Mouse (Mus musculus): ENCODE results near the gene Tns2. TPM values are rescaled to one million over a fixed set of nuclear protein-coding genes. Genes with fewer than 3 reads are reported as not detected.

Gene Tns2
- polyA plus RNA-seq, 1 experiment, result 26.7 TPM

DNA sequence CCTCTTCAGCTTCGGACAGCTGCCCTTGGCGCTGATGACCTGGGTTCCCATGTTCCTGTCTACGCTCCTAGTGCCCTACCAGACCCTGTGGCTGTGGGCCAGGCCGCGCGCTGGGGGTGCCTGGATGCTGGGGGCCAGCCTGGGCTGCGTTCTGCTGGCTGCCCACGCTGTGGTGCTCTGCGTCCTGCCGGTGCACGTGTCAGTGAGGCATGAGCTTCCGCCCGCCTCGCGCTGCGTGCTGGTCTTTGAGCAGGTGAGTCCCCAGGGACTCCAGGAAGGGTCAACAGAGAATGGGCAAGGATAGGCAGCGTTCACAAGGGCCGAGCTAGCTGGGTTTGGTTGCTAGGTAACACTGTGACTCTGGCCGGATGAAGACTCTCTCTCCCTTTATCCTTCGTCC lies 56.6 kb downstream of the Tns2 start:
- H3K27ac ChIP-seq (ENCODE audit: control insufficient read depth, insufficient read depth, low read depth, low read length, poor library complexity), result no peak overlapping the region
- no peak overlapping the region for H3K4me3 ChIP-seq (replicated peaks; ENCODE audit: control insufficient read depth, low read depth, low read length)
- WGBS, result 89% methylated on average over 20 of the region's 20 CpGs
- no peak for TF ChIP-seq POLR2A (IDR thresholded peaks at IDR 0.05; ENCODE audit: borderline replicate concordance, control insufficient read depth, low read depth, low read length)
- TF ChIP-seq CTCF (IDR thresholded peaks at IDR 0.05; ENCODE audit: control insufficient read depth, insufficient read depth, low read length), result no peak
- H3K4me1 ChIP-seq (ENCODE audit: control insufficient read depth, insufficient read depth, low read length), result no peaks in the 10 kb centered on the region; the same call in none of the 2 replicates

DNA sequence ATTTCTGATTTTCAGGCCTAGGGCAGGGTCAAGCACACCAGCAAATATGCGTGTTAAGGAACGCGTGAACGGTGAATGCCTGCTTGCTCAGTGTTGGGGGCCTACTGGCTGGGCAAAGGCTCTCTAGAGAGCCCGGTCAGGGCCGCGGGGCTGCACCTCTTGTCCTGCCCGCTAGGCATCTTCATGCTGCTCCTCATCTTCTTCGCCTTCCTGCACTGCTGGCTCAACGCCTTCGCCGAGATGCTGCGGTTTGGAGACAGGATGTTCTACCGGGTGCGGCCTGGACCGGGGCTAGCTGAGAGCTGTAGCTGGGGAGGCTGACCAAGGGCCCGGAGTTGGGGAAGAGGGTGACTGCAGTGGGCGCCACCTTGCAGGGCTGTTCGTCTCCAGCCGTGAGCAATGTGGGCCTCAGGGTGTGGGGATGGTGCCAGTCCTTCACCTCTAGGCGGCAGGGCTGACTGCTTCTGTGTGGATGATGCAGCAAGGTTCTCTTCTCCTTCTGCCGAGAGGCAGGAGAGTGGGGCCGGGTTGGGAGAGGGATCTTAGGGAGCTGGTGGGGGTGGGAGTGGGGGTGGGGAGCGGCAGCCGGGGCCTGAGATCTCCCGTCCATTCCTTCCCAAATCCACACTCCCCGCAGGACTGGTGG lies 60.3 kb downstream of the Tns2 start:
- TF ChIP-seq CTCF (IDR thresholded peaks at IDR 0.05; ENCODE audit: control insufficient read depth, insufficient read depth, low read length) (no peak), POLR2A (IDR thresholded peaks at IDR 0.05; ENCODE audit: borderline replicate concordance, control insufficient read depth, low read depth, low read length) (no peak)
- Histone ChIP-seq H3K4me1 (ENCODE audit: control insufficient read depth, insufficient read depth, low read length) (peaks cover 2% of the 10 kb centered on the region), H3K4me3 (replicated peaks; ENCODE audit: control insufficient read depth, low read depth, low read length) (no peak overlapping the region), H3K27ac (ENCODE audit: control insufficient read depth, insufficient read depth, low read depth, low read length, poor library complexity) (no peak overlapping the region)
- 69% methylated on average over 26 of the region's 27 CpGs for WGBS

DNA sequence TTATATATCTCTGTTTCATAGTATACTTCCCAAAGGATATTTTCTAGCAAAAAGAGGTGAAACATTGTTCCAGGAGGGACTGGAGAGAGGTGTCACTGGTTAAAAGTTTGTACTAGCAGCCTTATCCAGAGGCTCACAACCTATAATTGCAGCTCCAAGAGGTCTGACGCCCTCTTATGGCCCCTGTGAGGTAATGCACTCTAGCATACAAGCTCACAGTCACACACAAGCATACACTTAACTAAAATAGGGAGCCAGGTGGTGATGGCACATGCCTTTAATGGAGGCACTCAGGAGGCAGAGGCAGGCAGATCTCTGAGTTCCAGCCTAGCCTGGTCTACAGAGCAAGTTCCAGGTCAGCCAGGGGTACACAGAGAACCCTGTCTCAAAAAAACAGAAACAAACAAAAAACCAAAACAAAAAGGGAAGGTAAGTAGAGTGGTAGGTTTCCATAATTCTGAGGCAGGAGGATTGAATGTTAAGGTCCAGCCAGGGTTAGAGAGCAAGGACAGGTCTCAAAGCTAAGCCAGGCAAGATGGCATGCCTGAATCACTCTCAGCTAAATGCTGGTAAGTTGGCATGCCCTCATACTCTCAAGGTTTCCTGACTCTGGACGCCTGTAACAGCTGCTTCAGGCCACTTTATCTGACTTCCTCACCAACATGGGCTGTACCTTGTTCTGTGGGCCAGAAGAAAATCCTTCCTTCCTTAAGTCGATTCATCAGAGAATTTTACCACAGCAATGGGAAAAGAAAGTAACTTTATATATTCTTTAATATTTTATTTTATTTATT lies 63.9 kb downstream of the Tns2 start:
- Histone ChIP-seq H3K27ac (ENCODE audit: control insufficient read depth, insufficient read depth, low read depth, low read length, poor library complexity) (no peak overlapping the region), H3K4me1 (ENCODE audit: control insufficient read depth, insufficient read depth, low read length) (peaks cover 2% of the 10 kb centered on the region), H3K4me3 (replicated peaks; ENCODE audit: control insufficient read depth, low read depth, low read length) (no peak overlapping the region)
- WGBS, result 15% methylated on average over 3 of the region's 3 CpGs
- TF ChIP-seq POLR2A (IDR thresholded peaks at IDR 0.05; ENCODE audit: borderline replicate concordance, control insufficient read depth, low read depth, low read length) (no peak), CTCF (IDR thresholded peaks at IDR 0.05; ENCODE audit: control insufficient read depth, insufficient read depth, low read length) (no peak)

DNA sequence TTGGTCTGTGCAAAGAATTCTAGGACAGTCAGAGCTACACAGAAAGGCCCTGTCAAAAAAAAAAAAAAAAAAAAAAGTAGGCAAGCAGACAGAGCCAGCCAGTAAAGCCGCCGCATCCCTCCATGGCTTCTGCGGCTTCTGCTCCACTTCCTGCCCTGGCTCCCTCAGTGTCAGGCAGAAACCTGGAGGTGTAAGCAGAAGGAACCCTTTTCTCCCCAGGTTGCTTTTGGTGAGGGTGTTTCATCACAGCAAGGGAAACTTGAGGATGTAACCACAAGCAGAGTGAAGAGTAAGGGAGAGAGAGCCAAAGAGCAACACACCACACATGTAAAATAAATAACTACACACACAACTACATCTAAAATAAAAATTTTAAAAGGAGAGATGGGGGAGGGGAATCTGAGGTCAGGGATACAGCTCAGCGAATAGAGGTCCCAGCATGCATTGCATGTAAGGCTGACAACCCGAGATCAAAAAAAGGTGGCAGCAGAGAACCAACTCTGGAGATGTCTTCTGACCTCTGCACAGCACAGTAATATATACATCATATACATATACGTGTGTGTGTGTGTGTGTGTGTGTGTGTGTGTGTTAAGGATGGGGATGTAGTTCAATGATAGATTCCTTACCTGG lies 65.4 kb downstream of the Tns2 start:
- H3K27ac ChIP-seq (ENCODE audit: control insufficient read depth, insufficient read depth, low read depth, low read length, poor library complexity), result no peak overlapping the region
- WGBS, result 4% methylated on average over 6 of the region's 6 CpGs
- TF ChIP-seq POLR2A (IDR thresholded peaks at IDR 0.05; ENCODE audit: borderline replicate concordance, control insufficient read depth, low read depth, low read length) (no peak), CTCF (IDR thresholded peaks at IDR 0.05; ENCODE audit: control insufficient read depth, insufficient read depth, low read length) (no peak)

More for the DNA sequence above, 65.4 kb downstream of the Tns2 start:
- Histone ChIP-seq H3K4me3 (replicated peaks; ENCODE audit: control insufficient read depth, low read depth, low read length) (no peak overlapping the region), H3K4me1 (ENCODE audit: control insufficient read depth, insufficient read depth, low read length) (peaks cover 2% of the 10 kb centered on the region; the same call in 1 of the 2 replicates)

Other genes with a start within 250 kb of the Tns2 start
- gene Krt1, start 249.6 kb upstream of the Tns2 start, polyA plus RNA-seq (2011; ENCODE audit: insufficient read depth, insufficient read length, low replicate concordance, missing spikeins), result not detected in 2 replicates
- not detected in 2 replicates for gene Krt77, start 230.7 kb upstream of the Tns2 start, polyA plus RNA-seq (2011; ENCODE audit: insufficient read depth, insufficient read length, low replicate concordance, missing spikeins)
- gene Krt76, start 207.5 kb upstream of the Tns2 start, polyA plus RNA-seq (2011; ENCODE audit: insufficient read depth, insufficient read length, low replicate concordance, missing spikeins), result not detected in 2 replicates
- gene Krt4, start 175.7 kb upstream of the Tns2 start, polyA plus RNA-seq (2011; ENCODE audit: insufficient read depth, insufficient read length, low replicate concordance, missing spikeins), result not detected in 2 replicates
- gene Krt79, start 160.1 kb upstream of the Tns2 start, polyA plus RNA-seq (2011; ENCODE audit: insufficient read depth, insufficient read length, low replicate concordance, missing spikeins), result not detected in 2 replicates
- gene Krt78, start 146.1 kb upstream of the Tns2 start, polyA plus RNA-seq (2011; ENCODE audit: insufficient read depth, insufficient read length, low replicate concordance, missing spikeins), result not detected in 2 replicates
- 1.0 TPM in 1 of 2 replicates, not detected in the other for gene Krt8, start 95.9 kb upstream of the Tns2 start, polyA plus RNA-seq (2011; ENCODE audit: insufficient read depth, insufficient read length, low replicate concordance, missing spikeins)
- 2.0 and 5.6 TPM in 2 replicates for gene Krt18, start 72.2 kb upstream of the Tns2 start, polyA plus RNA-seq (2011; ENCODE audit: insufficient read depth, insufficient read length, low replicate concordance, missing spikeins)
- 83.0 and 122 TPM in 2 replicates for gene Eif4b, start 26.6 kb upstream of the Tns2 start, polyA plus RNA-seq (2011; ENCODE audit: insufficient read depth, insufficient read length, low replicate concordance, missing spikeins)
- 7.9 and 23.0 TPM in 2 replicates for gene Spryd3, start 35.8 kb downstream of the Tns2 start, polyA plus RNA-seq (2011; ENCODE audit: insufficient read depth, insufficient read length, low replicate concordance, missing spikeins)
- not detected in 2 replicates for gene Igfbp6, start 43.9 kb downstream of the Tns2 start, polyA plus RNA-seq (2011; ENCODE audit: insufficient read depth, insufficient read length, low replicate concordance, missing spikeins)
- gene Soat2, start 50.1 kb downstream of the Tns2 start, polyA plus RNA-seq (2011; ENCODE audit: insufficient read depth, insufficient read length, low replicate concordance, missing spikeins), result 1.2 and 2.7 TPM in 2 replicates
- gene Zfp740, start 102.8 kb downstream of the Tns2 start, polyA plus RNA-seq (2011; ENCODE audit: insufficient read depth, insufficient read length, low replicate concordance, missing spikeins), result 22.8 and 34.5 TPM in 2 replicates
- 13.6 and 18.5 TPM in 2 replicates for gene Csad, start 104.3 kb downstream of the Tns2 start, polyA plus RNA-seq (2011; ENCODE audit: insufficient read depth, insufficient read length, low replicate concordance, missing spikeins)
- 39.1 and 140 TPM in 2 replicates for gene Itgb7, start 131.5 kb downstream of the Tns2 start, polyA plus RNA-seq (2011; ENCODE audit: insufficient read depth, insufficient read length, low replicate concordance, missing spikeins)
- gene Rarg, start 157.1 kb downstream of the Tns2 start, polyA plus RNA-seq (2011; ENCODE audit: insufficient read depth, insufficient read length, low replicate concordance, missing spikeins), result 17.1 and 36.3 TPM in 2 replicates
- not detected in 2 replicates for gene Gm9918, start 170.2 kb downstream of the Tns2 start, polyA plus RNA-seq (2011; ENCODE audit: insufficient read depth, insufficient read length, low replicate concordance, missing spikeins)
- 10.5 and 13.5 TPM in 2 replicates for gene Mfsd5, start 179.0 kb downstream of the Tns2 start, polyA plus RNA-seq (2011; ENCODE audit: insufficient read depth, insufficient read length, low replicate concordance, missing spikeins)
- 22.9 and 39.8 TPM in 2 replicates for gene Espl1, start 195.9 kb downstream of the Tns2 start, polyA plus RNA-seq (2011; ENCODE audit: insufficient read depth, insufficient read length, low replicate concordance, missing spikeins)
- gene Pfdn5, start 225.7 kb downstream of the Tns2 start, polyA plus RNA-seq (2011; ENCODE audit: insufficient read depth, insufficient read length, low replicate concordance, missing spikeins), result 352 and 432 TPM in 2 replicates
- 40.0 and 43.6 TPM in 2 replicates for gene Myg1, start 231.3 kb downstream of the Tns2 start, polyA plus RNA-seq (2011; ENCODE audit: insufficient read depth, insufficient read length, low replicate concordance, missing spikeins)

Measured in bone marrow, adult 2 months (tissue).